Mouse (Mus musculus) ES-Bruce4 (cell line): Measurements from ENCODE around the gene Dlat. TPM values are rescaled to one million over a fixed set of nuclear protein-coding genes. Genes with fewer than 3 reads are reported as not detected.

Experiments used
- H3K27ac ChIP-seq: 2 replicates; pipeline ENCODE4 v1.5.1; 2012; ENCODE audit warnings: low read length, inconsistent platforms; ENCODE audit not compliant: insufficient read depth
- H3K27me3 ChIP-seq: 2 replicates; pipeline ENCODE4 v1.6.1; 2012; ENCODE audit warnings: mild to moderate bottlenecking, low read length, inconsistent platforms; ENCODE audit not compliant: control insufficient read depth, poor library complexity, insufficient read depth, severe bottlenecking
- H3K36me3 ChIP-seq: 2 replicates; pipeline ENCODE4 v1.6.1; 2012; ENCODE audit warnings: inconsistent platforms, mild to moderate bottlenecking, low read length, moderate library complexity; ENCODE audit not compliant: control insufficient read depth, poor library complexity, insufficient read depth, severe bottlenecking
- H3K4me1 ChIP-seq: one replicate; pipeline ENCODE4 v1.8.1; 2011; ENCODE audit warnings: low read length; ENCODE audit not compliant: control insufficient read depth, insufficient read depth
- H3K4me3 ChIP-seq: 2 replicates; pipeline ENCODE4 v1.5.1; 2011; ENCODE audit warnings: low read depth, mild to moderate bottlenecking, low read length
- H3K9ac ChIP-seq: 2 replicates; pipeline ENCODE4 v1.6.1; 2012; ENCODE audit warnings: low read depth, mild to moderate bottlenecking, inconsistent platforms; ENCODE audit not compliant: poor library complexity, severe bottlenecking
- H3K9me3 ChIP-seq: replicated peaks from 2 replicates; pipeline ENCODE4 v1.6.1; 2012; ENCODE audit warnings: mild to moderate bottlenecking, low read length, inconsistent platforms; ENCODE audit not compliant: control insufficient read depth, poor library complexity, insufficient read depth, severe bottlenecking
- CTCF ChIP-seq: IDR thresholded peaks from one replicate; pipeline ENCODE4 v1.8.1; 2011; ENCODE audit warnings: low read depth, low read length
- EP300 ChIP-seq: IDR thresholded peaks from 2 replicates; pipeline ENCODE4 v1.6.1; 2011; ENCODE audit warnings: low read depth, low read length; ENCODE audit not compliant: insufficient read depth
- POLR2A ChIP-seq: IDR thresholded peaks from one replicate; pipeline ENCODE4 v1.8.1; 2011; ENCODE audit warnings: low read length; ENCODE audit not compliant: insufficient read depth
- polyA plus RNA-seq: library from polyadenylated mRNA; stranded (reverse); fragments of >200 nt; gene quantifications from 2 replicates; pipeline ENCODE4 v1.2.4, GENCODE M21; 2011; ENCODE audit warnings: low read depth; ENCODE audit not compliant: missing spikeins, insufficient read depth, insufficient read length

Gene Dlat
- polyA plus RNA-seq, 1 experiment, result 68.3 TPM

DNA sequence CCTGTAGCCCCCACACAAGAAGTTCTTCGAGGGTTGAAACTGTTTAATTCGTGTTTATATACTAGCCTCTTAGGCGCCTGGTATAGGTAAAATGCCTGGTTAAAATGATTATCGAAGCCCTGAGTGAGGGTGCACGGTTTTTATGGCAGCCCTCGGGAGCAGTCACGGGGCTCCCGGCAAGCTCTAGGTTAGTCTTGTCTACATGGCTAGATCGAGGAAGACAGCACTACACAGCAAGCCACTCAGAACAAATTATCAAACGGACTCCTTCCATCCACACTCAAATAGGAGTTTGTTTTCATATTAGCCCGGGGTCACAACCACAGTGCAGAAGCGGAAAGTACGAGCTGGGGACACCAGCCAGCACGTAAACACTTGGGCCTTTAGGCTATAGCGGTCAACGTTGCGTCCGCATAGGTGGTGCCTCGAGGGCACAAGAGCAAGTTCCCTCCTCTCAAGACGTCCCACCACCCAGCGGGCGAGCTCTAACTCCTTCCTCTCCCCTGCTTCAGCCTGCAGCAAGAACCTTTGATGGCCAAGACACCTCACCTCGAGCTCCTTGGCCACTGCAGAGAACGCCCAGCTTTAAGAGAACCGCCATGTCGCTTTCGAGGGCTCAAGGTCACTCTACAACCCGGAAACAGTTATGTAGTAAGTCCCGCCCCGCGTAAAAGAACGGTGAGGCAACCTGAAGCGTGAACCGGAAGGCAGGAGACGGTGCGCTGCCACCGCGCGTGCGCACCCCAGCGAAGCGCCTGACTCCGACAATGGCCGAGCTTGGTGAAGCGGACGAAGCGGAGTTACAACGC is 56.2 kb downstream of the Dlat start, which contains the start of the genes Sdhd and Timm8b:
TSS of gene Sdhd (minus strand) at position 624 of the 809 bp plus-strand sequence.
TSS of gene Timm8b (plus strand) at position 722 of the 809 bp plus-strand sequence.
- no peaks in the 10 kb centered on the region for H3K9me3 ChIP-seq
- TF ChIP-seq CTCF (no peak), EP300 (peak; percentile 27; the same call in 1 of the 2 replicates), POLR2A (peak; percentile 84)
- H3K36me3 ChIP-seq, result peaks cover 26% of the 10 kb centered on the region
- peak within 1 kb of the TSS; percentile 43 for H3K9ac ChIP-seq
- H3K27ac ChIP-seq, result no peak within 1 kb of the TSS
- no peaks in the 10 kb centered on the region for H3K4me1 ChIP-seq
- H3K27me3 ChIP-seq, result no peaks in the 10 kb centered on the region
- H3K4me3 ChIP-seq, result peak within 1 kb of the TSS; percentile 90

DNA sequence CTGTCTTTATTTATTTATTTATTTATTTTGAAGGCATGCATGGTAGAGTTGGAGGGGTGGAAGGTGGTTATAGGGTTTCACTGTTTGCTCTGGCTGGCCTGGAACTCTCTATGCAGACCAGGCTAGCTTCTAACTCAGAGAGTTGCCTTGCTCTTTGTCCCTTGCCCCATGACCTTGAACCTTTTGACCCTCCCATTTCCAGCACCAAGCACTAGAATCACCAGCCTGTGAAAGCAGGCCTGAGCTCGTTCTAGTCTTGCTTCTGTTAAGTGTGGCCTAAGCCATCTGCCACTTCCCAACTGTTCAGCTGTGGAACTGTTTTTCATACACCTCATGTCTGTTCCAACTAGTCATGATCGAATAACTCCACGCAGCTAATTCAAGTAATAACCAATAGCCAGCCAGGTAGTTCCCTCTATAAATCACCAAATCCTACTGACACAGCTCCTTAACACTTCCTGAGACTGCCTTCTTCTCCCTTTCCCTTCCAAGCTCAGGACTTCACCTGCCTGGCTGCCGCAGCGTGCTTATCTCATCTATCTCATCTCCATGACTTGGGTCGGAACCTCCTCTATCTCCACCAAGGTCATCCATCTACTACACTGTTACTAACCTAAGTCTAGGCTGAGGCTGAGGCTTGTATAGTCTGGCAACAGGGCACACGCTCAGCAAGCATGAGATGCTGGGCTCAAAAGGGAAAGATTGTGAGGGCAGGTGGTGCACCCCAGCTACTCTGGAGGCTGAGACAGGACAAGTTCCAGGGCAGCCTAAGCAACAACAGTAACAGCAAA is 57.3 kb downstream of the Dlat start:
- Histone ChIP-seq H3K36me3 (peaks cover 31% of the 10 kb centered on the region), H3K4me1 (no peaks in the 10 kb centered on the region), H3K9me3 (no peaks in the 10 kb centered on the region), H3K4me3 (peak overlapping the region; percentile 81), H3K27ac (no peak overlapping the region), H3K27me3 (no peaks in the 10 kb centered on the region), H3K9ac (peak overlapping the region; percentile 43)
- TF ChIP-seq EP300 (no peak), CTCF (no peak), POLR2A (no peak)

DNA sequence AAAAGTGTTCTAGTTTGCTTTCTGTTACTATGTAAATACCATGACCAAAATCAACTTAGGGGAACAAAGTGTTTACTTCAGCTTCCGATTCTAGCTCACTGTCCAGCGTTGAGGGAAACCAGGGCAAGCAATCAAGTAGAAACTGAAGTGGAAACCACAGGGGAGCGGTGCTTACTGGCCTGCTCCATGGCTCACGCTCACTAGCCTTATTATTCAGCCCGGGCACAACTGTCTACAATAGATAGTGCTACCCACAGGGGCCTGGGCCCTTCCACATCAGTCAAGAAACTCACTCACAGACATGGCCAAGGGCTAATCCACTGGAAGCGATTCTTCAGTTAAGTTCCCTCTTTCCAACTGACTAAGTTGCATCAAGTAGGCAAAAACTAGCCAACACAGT is 58.0 kb downstream of the Dlat start:
- Histone ChIP-seq H3K27ac (no peak overlapping the region), H3K9ac (no peak overlapping the region), H3K36me3 (peaks cover 36% of the 10 kb centered on the region), H3K9me3 (no peaks in the 10 kb centered on the region), H3K4me1 (no peaks in the 10 kb centered on the region), H3K4me3 (no peak overlapping the region), H3K27me3 (no peaks in the 10 kb centered on the region)
- TF ChIP-seq POLR2A, result no peak
- no peak for TF ChIP-seq EP300
- TF ChIP-seq CTCF, result no peak

DNA sequence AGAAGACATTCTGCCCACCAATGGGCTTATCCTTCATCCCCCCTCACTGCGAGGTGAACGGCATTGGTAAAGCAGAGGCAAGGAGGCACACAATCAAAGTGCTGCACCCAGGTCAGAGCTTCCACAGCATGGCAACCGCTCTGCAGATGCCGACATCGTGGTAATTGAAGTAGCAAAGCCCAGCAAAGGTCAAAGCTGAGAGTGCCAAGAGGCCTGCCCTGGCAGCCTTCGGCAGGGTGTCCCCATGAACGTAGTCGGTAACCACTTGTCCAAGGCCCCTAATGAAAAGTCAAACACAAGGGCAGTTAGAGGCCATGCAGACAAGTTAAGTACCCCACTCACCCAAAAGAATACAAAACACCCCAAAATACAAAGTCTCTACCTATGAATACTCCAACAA is 62.6 kb downstream of the Dlat start:
- no peak overlapping the region for H3K27ac ChIP-seq
- H3K27me3 ChIP-seq, result no peaks in the 10 kb centered on the region
- TF ChIP-seq EP300, result no peak
- TF ChIP-seq CTCF, result no peak
- TF ChIP-seq POLR2A, result no peak
- H3K9ac ChIP-seq, result no peak overlapping the region
- H3K4me3 ChIP-seq, result no peak overlapping the region
- no peaks in the 10 kb centered on the region for H3K9me3 ChIP-seq
- H3K36me3 ChIP-seq, result peaks cover 37% of the 10 kb centered on the region
- no peaks in the 10 kb centered on the region for H3K4me1 ChIP-seq

DNA sequence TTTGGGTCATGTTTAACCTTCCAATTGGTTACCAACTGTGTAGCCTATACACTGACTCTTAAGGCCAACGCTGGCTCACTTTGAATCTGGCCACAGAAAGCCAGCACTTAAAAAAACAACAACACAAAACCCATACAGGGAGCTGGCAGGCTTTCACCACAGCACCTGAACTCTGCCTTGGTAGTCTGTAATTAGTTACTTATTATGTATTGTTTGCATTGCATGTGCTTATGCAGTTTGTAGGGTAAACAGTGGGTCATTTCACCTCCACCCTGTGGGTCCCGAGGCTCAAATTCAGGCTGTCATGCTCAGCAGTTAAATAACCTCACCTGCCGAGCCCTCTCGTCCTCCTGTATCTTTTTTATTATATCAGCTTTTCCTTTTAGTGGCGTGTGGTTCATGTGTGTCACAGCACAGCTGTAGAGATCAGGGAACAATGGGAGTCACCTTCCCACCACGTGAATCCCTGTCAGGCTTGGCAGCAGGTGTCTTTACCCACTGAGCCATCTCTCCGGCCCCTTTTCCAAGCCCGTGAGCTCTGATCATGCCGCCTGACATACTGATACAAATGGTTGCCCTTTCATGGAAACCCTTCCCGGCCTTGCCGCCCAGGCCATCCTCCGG is 64.7 kb downstream of the Dlat start:
- Histone ChIP-seq H3K27ac (no peak overlapping the region), H3K36me3 (peaks cover 33% of the 10 kb centered on the region), H3K4me3 (no peak overlapping the region), H3K9me3 (no peaks in the 10 kb centered on the region), H3K4me1 (no peaks in the 10 kb centered on the region), H3K27me3 (no peaks in the 10 kb centered on the region), H3K9ac (no peak overlapping the region)
- TF ChIP-seq EP300 (no peak), POLR2A (no peak), CTCF (no peak)
